Mouse (Mus musculus): Measurements from ENCODE around the gene Pheta2. TPM values are rescaled to one million over a fixed set of nuclear protein-coding genes. Genes with fewer than 3 reads are reported as not detected.
A peak's percentile ranks its signal among the peaks of the same experiment; 100 is the strongest.

The Pheta2 gene
- polyA plus RNA-seq, 1 experiment from 2014 or later = 18.9 TPM

DNA sequence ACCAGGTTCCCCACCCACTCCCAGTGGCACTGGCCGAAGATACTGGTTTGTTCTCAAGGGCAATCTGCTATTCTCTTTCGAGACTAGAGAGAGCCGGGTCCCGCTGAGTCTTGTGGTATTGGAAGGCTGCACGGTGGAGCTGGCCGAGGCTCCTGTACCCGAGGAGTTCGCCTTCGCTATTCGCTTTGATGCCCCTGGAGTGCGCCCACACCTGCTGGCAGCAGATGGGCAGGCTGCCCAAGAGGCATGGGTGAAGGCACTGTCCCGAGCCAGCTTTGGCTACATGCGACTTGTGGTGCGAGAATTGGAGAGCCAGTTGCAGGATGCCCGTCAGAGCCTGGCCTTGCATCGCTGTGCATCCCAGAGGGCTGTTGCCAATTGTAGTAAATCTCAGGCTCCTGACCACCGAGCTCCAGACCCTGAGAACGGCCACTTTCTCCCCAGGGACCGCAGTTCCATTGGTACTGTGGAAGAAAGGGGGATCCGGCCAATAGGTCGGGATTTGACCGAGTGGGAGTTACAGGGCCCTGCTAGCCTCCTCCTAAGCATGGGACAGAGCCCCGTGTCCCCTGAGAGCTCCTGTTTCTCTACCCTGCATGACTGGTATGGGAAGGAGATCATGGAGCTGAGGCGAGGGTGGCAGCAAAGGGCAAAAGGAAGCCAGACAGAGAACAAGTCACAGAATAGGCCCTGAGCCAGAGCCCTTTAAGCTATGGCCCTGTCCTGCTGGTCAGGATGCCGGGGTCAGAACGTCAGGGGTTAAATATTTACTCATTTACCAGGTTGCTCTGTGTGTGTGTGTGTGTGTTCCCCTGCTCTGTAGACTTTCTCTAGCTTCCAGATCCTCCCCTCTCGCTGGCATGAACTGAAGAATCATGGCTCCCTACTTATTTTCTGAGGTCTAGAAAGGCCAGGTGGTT, 4.9 kb downstream of the Pheta2 start:
- H3K36me3 ChIP-seq = peaks cover 20% of the 10 kb centered on the region
- 90% methylated on average over 27 of the region's 27 CpGs for WGBS
- H3K27ac ChIP-seq = no peak overlapping the region
- H3K4me2 ChIP-seq = no peak overlapping the region
- H3K9ac ChIP-seq = no peak overlapping the region
- ATAC-seq (ENCODE audit: insufficient number of reproducible peaks, insufficient read depth, low FRiP score, low TSS enrichment, low read depth) = no peak
- no peaks in the 10 kb centered on the region for H3K9me3 ChIP-seq
- H3K4me1 ChIP-seq = peaks cover 39% of the 10 kb centered on the region
- H3K27me3 ChIP-seq = no peaks in the 10 kb centered on the region
- H3K4me3 ChIP-seq = no peak overlapping the region

DNA sequence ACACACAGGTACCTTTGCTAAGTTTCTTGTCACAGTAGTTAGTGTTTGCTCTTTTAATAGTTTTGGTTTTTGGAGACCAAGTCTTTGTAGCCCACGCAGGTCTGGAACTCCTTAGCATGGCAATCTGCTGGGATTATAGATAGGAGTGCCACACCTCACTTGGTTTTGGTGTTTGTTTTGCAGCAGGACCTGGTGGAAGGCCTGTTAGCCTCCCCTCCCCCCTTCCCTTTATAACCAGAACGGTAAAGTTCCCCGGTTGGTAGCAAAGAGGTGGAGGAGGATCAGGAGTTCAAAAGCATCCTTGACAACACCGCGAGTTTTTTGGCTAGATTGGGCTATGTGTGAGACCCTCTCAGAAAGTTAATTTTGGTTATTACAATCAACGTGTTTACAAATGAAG, 6.2 kb downstream of the Pheta2 start:
- H3K9me3 ChIP-seq = no peaks in the 10 kb centered on the region
- H3K9ac ChIP-seq = no peak overlapping the region
- peaks cover 33% of the 10 kb centered on the region for H3K36me3 ChIP-seq
- no peaks in the 10 kb centered on the region for H3K27me3 ChIP-seq
- H3K4me3 ChIP-seq = no peak overlapping the region
- H3K4me2 ChIP-seq = no peak overlapping the region
- no peak for ATAC-seq (ENCODE audit: insufficient number of reproducible peaks, insufficient read depth, low FRiP score, low TSS enrichment, low read depth)
- 91% methylated on average over 6 of the region's 6 CpGs for WGBS
- no peak overlapping the region for H3K27ac ChIP-seq
- H3K4me1 ChIP-seq = peaks cover 36% of the 10 kb centered on the region

DNA sequence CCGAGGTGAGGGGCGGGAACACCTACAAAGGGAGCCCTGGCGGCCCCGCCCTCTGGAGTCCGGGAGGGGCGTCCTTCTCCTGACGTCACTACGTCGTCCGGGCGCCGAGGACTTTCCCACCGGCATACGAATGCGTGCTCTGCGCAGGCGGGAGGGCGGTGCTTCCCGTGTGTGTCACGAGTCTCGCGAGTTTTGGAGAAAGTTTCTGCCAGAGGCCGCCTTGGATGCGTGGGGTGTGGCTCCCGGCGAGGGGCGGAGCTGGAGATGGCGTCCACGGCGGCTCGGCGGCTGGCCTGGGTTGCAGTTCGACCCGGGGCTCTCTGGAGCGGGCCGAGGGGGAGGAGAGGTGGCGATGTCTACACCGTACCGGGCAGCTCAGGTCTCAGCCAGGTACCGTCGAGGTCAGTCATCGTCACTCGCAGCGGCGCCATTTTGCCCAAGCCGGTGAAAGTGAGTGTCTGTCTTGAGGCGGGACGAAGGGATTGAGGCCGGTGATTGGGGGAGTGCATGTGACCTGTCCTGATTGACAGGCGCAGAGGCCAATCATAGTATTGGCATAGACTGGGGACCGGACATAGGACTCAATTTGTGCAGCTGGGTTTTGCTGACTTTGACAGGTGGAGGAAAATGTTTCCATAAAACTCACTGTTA, 7.2 kb downstream of the Pheta2 start:
- peak; percentile 94 for ATAC-seq (ENCODE audit: insufficient number of reproducible peaks, insufficient read depth, low FRiP score, low TSS enrichment, low read depth)
- Histone ChIP-seq H3K9me3 (no peaks in the 10 kb centered on the region), H3K27ac (peak overlapping the region; percentile 86), H3K36me3 (peaks cover 43% of the 10 kb centered on the region), H3K4me2 (peak overlapping the region; percentile 82), H3K9ac (peak overlapping the region; percentile 79), H3K27me3 (no peaks in the 10 kb centered on the region), H3K4me1 (peaks cover 28% of the 10 kb centered on the region), H3K4me3 (peak overlapping the region; percentile 67)
- under 1% methylated on average over 51 of the region's 51 CpGs for WGBS

DNA sequence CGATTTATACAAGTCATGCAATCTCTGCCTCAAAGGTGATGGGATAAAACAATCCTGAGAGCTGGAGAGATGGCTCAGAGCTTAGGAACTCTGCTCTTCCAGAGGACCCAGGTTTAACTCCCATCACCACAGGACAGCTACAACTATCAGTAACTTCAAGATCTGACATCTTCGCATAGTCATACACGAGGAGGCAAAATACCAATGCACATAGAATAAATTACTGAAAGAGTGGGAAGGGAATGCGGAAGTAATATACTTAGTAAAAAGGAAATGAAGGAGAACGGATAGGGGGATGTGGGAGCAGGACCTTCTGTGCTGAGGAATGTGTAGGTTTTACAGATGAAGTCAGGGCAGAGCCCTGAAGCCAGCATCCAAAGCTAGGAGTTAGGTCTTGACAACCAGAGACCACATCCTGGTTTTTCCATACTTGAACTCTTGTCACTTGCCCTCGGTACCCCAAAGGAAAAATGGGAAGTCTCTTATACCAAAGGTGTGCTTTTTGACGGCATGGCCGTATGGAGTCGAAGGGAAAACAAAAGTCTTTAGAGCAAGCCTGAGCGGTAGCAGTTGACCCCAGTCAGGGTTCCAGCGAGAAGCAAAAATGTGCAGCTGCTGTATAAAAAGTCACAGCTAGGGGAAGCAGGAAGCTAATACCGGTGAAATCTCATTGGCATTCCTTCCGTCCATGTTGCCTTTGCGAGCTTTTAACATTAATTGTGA, 8.0 kb downstream of the Pheta2 start:
- peak overlapping the region; percentile 82 for H3K4me2 ChIP-seq
- H3K9me3 ChIP-seq = no peaks in the 10 kb centered on the region
- no peak for ATAC-seq (ENCODE audit: insufficient number of reproducible peaks, insufficient read depth, low FRiP score, low TSS enrichment, low read depth)
- no peaks in the 10 kb centered on the region for H3K27me3 ChIP-seq
- H3K9ac ChIP-seq = peak overlapping the region; percentile 79
- H3K36me3 ChIP-seq = peaks cover 45% of the 10 kb centered on the region
- H3K27ac ChIP-seq = peak overlapping the region; percentile 86; the same call in 1 of the 2 replicates
- WGBS = 64% methylated on average over 14 of the region's 14 CpGs
- H3K4me3 ChIP-seq = peak overlapping the region; percentile 67
- peaks cover 21% of the 10 kb centered on the region for H3K4me1 ChIP-seq

DNA sequence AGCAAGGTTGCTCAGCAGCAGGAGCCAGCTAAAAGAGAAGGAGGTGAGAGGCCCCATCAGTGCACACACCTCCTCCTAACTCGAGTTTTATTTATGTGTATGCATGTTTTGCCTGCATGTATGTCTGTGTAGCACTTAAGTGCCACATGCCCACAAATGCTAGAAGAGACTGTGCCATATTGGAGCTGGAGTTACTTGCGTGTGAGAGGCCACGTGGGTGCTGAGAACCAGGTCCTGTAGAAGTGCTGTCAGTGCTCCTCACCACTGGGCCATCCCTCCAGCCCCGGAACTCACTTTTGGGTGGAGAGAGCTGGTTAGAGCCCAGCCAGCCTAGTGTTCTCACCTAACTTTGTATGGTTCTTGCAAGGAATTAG, 8.5 kb downstream of the Pheta2 start:
- Histone ChIP-seq H3K9ac (peak overlapping the region; percentile 79), H3K4me3 (peak overlapping the region; percentile 67), H3K4me1 (peaks cover 20% of the 10 kb centered on the region), H3K9me3 (no peaks in the 10 kb centered on the region), H3K4me2 (peak overlapping the region; percentile 82), H3K36me3 (peaks cover 45% of the 10 kb centered on the region), H3K27me3 (no peaks in the 10 kb centered on the region), H3K27ac (0 out of 2 replicates have a peak overlapping the region, but pooled peaks have one; percentile 22)
- ATAC-seq (ENCODE audit: insufficient number of reproducible peaks, insufficient read depth, low FRiP score, low TSS enrichment, low read depth) = no peak
- WGBS = 87% methylated on average over 4 of the region's 4 CpGs

DNA sequence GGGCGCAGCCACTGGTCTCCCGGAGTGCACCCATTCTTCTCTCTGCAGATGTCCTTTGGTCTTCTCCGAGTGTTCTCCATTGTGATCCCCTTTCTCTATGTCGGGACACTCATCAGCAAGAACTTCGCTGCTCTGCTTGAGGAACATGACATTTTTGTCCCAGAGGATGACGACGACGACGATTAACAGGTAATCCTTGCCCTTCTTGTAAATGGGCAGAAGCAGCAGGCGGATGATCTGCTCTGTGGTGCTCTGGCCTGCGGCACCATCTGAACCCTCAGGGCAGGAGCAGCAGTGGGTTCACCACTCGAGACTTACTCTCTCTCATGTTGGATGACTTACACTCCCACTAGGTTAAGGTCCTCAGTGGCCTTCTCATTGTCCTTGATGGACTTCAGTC, 9.1 kb downstream of the Pheta2 start:
- WGBS = 93% methylated on average over 12 of the region's 12 CpGs
- H3K4me2 ChIP-seq = 0 out of 2 replicates have a peak overlapping the region, but pooled peaks have one; percentile 82
- no peak overlapping the region for H3K9ac ChIP-seq
- H3K27me3 ChIP-seq = no peaks in the 10 kb centered on the region
- H3K27ac ChIP-seq = no peak overlapping the region
- H3K4me1 ChIP-seq = peaks cover 25% of the 10 kb centered on the region
- peaks cover 45% of the 10 kb centered on the region for H3K36me3 ChIP-seq
- H3K4me3 ChIP-seq = no peak overlapping the region
- no peaks in the 10 kb centered on the region for H3K9me3 ChIP-seq
- ATAC-seq (ENCODE audit: insufficient number of reproducible peaks, insufficient read depth, low FRiP score, low TSS enrichment, low read depth) = no peak

DNA sequence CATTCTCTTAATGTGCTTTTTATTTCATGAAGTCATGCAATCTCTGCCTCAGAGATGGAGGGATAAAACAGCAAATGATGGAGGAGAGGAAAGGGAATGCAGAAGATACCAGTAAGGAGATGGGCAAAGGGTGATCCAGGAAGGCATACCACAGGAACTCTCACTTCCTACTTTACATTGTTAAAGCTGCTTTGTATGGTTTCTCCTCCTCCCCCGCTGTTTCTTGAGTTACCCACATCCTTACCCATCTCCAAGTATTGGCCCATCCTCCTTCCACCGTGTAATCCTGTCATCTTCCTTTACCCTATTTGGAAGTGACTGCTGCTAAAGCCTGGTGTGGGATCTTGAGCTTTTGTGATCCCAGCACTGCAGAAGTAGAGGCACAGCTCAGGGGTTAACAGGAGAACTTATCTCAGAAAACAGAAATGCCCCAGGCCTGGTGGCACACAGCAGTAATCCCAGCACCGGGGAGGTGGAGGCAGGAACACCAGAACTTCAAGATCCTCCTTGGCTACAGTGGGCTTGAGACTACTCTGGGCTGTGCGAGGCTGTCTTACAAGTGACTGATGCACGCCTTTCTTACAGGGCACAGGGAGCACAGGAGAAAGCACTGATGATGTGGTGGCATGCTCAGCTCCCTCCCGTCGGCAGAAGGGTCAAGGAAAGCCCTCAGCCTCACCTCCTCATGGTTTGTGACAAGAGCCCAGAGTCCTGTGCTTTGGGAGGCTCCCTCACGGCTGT, 9.7 kb downstream of the Pheta2 start:
- no peak for ATAC-seq (ENCODE audit: insufficient number of reproducible peaks, insufficient read depth, low FRiP score, low TSS enrichment, low read depth)
- WGBS = 86% methylated on average over 8 of the region's 8 CpGs
- no peak overlapping the region for H3K4me2 ChIP-seq

DNA sequence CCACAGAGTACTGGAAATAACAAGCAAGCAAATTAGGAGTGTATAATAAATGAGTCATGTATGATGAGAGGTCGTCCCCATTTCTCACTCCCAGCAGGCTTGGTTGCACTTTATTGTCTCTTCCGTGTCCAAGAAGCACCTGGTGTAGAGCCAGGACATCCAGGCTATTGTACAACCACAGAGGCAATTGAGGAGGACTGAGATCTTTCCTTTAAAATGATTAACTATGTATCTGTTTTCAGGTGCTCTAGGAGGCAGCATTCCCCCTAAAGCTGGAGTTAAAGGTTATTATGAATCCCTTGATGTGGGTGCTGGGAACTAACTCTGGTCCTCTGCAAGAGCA, 10.2 kb downstream of the Pheta2 start:
- H3K36me3 ChIP-seq = peaks cover 35% of the 10 kb centered on the region
- no peaks in the 10 kb centered on the region for H3K27me3 ChIP-seq
- 92% methylated on average over 2 of the region's 2 CpGs for WGBS
- H3K4me2 ChIP-seq = no peak overlapping the region
- H3K9me3 ChIP-seq = no peaks in the 10 kb centered on the region
- no peak overlapping the region for H3K9ac ChIP-seq
- H3K4me3 ChIP-seq = no peak overlapping the region
- no peak overlapping the region for H3K27ac ChIP-seq
- H3K4me1 ChIP-seq = peaks cover 31% of the 10 kb centered on the region
- no peak for ATAC-seq (ENCODE audit: insufficient number of reproducible peaks, insufficient read depth, low FRiP score, low TSS enrichment, low read depth)

More for the DNA sequence above, 9.7 kb downstream of the Pheta2 start:
- Histone ChIP-seq H3K27me3 (no peaks in the 10 kb centered on the region), H3K9me3 (no peaks in the 10 kb centered on the region), H3K9ac (no peak overlapping the region), H3K36me3 (peaks cover 40% of the 10 kb centered on the region), H3K27ac (no peak overlapping the region), H3K4me3 (no peak overlapping the region), H3K4me1 (peaks cover 31% of the 10 kb centered on the region)

DNA sequence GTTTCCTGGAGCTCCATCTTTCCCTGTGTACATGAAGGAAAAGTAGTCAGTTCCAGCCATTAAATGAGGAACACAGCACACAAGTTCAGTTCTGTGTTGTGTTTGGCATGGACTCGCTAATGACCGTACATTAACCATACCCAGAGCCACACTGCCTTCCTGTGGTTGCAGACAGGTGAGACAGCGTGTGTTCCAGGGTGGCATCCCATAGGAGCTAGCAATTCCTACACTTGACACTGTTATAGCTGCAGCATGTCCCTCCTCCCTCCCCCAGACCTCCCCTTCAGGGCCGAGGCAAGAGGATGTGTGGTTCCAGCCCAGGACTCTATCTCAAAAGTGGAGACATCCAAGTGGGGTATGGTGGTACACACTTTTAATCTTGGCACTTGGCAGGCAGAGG, 11.6 kb downstream of the Pheta2 start:
- H3K36me3 ChIP-seq = peaks cover 35% of the 10 kb centered on the region
- no peak for ATAC-seq (ENCODE audit: insufficient number of reproducible peaks, insufficient read depth, low FRiP score, low TSS enrichment, low read depth)
- no peak overlapping the region for H3K4me2 ChIP-seq
- H3K27ac ChIP-seq = no peak overlapping the region
- no peak overlapping the region for H3K4me3 ChIP-seq
- H3K9ac ChIP-seq = no peak overlapping the region
- peaks cover 35% of the 10 kb centered on the region for H3K4me1 ChIP-seq
- H3K9me3 ChIP-seq = no peaks in the 10 kb centered on the region
- 89% methylated on average over 4 of the region's 4 CpGs for WGBS
- no peaks in the 10 kb centered on the region for H3K27me3 ChIP-seq

DNA sequence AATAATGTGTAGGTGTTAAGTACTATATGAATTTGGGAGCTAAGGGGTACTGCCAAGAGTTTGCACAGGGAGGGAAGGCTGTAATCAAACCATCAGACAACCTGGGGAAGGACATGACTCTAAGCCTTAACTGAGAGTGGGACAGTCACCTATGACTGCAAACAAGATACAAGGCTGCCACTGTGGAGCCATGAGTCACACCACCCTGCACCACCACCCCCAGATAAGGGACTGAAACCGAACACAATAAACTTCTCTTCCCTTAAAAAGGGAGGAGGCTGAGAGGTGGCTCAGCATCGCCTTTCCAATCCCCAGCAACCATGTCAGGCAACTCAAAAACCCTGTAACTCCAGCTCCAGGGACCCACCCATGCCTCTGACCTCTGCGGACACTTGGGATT, 12.7 kb downstream of the Pheta2 start:
- no peak for ATAC-seq (ENCODE audit: insufficient number of reproducible peaks, insufficient read depth, low FRiP score, low TSS enrichment, low read depth)
- Histone ChIP-seq H3K4me1 (peaks cover 34% of the 10 kb centered on the region), H3K27ac (no peak overlapping the region), H3K9ac (no peak overlapping the region), H3K27me3 (no peaks in the 10 kb centered on the region), H3K36me3 (peaks cover 35% of the 10 kb centered on the region), H3K4me2 (no peak overlapping the region), H3K4me3 (no peak overlapping the region), H3K9me3 (no peaks in the 10 kb centered on the region)
- 71% methylated on average over 3 of the region's 3 CpGs for WGBS
